Mouse (Mus musculus): ENCODE measurements around the gene Ptpre. TPM values are rescaled to one million over a fixed set of nuclear protein-coding genes. Genes with fewer than 3 reads are reported as not detected.
A peak's percentile ranks its signal among the peaks of the same experiment; 100 is the strongest.

Ptpre gene
- polyA plus RNA-seq, 1 experiment, result 0.72 TPM

DNA sequence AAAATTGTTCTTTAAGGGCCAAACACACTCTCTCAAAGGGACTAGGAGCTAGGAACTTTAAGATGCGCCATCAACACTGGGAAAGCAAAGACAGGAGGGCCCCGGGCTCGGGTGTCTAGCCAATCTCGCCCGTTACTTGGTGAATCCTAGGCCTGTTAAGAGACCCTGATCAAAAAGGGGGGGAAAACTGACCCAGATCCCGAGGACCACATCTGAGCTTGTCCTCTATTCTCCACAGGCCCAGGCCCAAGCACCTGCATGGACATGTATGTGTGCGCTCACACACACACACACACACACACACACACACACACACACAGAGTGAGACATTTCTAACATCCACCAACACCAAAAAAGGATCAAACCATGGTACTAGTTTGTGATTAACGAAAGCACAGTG is 176.0 kb downstream of the Ptpre start:
- Histone ChIP-seq H3K4me3 (ENCODE audit: low read depth, low read length) (no peak overlapping the region), H3K27ac (ENCODE audit: insufficient read depth, low read length) (no peak overlapping the region), H3K36me3 (ENCODE audit: control insufficient read depth, insufficient read depth, low read length, poor library complexity, severe bottlenecking) (peaks cover 26% of the 10 kb centered on the region), H3K4me1 (ENCODE audit: control insufficient read depth, insufficient read depth, low read length) (peaks cover 1% of the 10 kb centered on the region), H3K27me3 (ENCODE audit: control insufficient read depth, insufficient read depth, low read length, poor library complexity, severe bottlenecking) (no peaks in the 10 kb centered on the region), H3K9me3 (replicated peaks; ENCODE audit: control insufficient read depth, insufficient read depth, low read length, poor library complexity, severe bottlenecking) (no peaks in the 10 kb centered on the region), H3K9ac (ENCODE audit: low read depth, poor library complexity, severe bottlenecking) (no peak overlapping the region)
- TF ChIP-seq EP300 (IDR thresholded peaks at IDR 0.05; ENCODE audit: insufficient read depth, low read depth, low read length) (no peak), CTCF (IDR thresholded peaks at IDR 0.05; ENCODE audit: low read depth, low read length) (no peak), POLR2A (IDR thresholded peaks at IDR 0.05; ENCODE audit: insufficient read depth, low read length) (no peak)

- Histone ChIP-seq H3K4me1 (ENCODE audit: control insufficient read depth, insufficient read depth, low read length) (peaks cover 1% of the 10 kb centered on the region), H3K36me3 (ENCODE audit: control insufficient read depth, insufficient read depth, low read length, poor library complexity, severe bottlenecking) (peaks cover 12% of the 10 kb centered on the region), H3K9me3 (replicated peaks; ENCODE audit: control insufficient read depth, insufficient read depth, low read length, poor library complexity, severe bottlenecking) (no peaks in the 10 kb centered on the region), H3K27me3 (ENCODE audit: control insufficient read depth, insufficient read depth, low read length, poor library complexity, severe bottlenecking) (no peaks in the 10 kb centered on the region), H3K27ac (ENCODE audit: insufficient read depth, low read length) (no peak overlapping the region), H3K4me3 (ENCODE audit: low read depth, low read length) (peak overlapping the region; percentile 98), H3K9ac (ENCODE audit: low read depth, poor library complexity, severe bottlenecking) (peak overlapping the region; percentile 98)
- TF ChIP-seq CTCF (IDR thresholded peaks at IDR 0.05; ENCODE audit: low read depth, low read length), result no peak
Observed at GRCm38 (mm10) chr7:135715166-135715565, 177.9 kb downstream of the Ptpre start.

GRCm38 (mm10) chr7:135715642-135716444 is 178.6 kb downstream of the Ptpre start, which contains the start of gene Mki67:
Gene Mki67, minus strand, starts transcription at chr7:135716361.
- Histone ChIP-seq H3K27me3 (ENCODE audit: control insufficient read depth, insufficient read depth, low read length, poor library complexity, severe bottlenecking) (no peaks in the 10 kb centered on the region), H3K9me3 (replicated peaks; ENCODE audit: control insufficient read depth, insufficient read depth, low read length, poor library complexity, severe bottlenecking) (no peaks in the 10 kb centered on the region), H3K36me3 (ENCODE audit: control insufficient read depth, insufficient read depth, low read length, poor library complexity, severe bottlenecking) (peaks cover 6% of the 10 kb centered on the region), H3K4me3 (ENCODE audit: low read depth, low read length) (peak within 1 kb of the TSS; percentile 98), H3K4me1 (ENCODE audit: control insufficient read depth, insufficient read depth, low read length) (peaks cover 1% of the 10 kb centered on the region), H3K9ac (ENCODE audit: low read depth, poor library complexity, severe bottlenecking) (peak within 1 kb of the TSS; percentile 98), H3K27ac (ENCODE audit: insufficient read depth, low read length) (no peak within 1 kb of the TSS)
- TF ChIP-seq POLR2A (IDR thresholded peaks at IDR 0.05; ENCODE audit: insufficient read depth, low read length) (no peak), CTCF (IDR thresholded peaks at IDR 0.05; ENCODE audit: low read depth, low read length) (no peak), EP300 (IDR thresholded peaks at IDR 0.05; ENCODE audit: insufficient read depth, low read depth, low read length) (no peak)

DNA sequence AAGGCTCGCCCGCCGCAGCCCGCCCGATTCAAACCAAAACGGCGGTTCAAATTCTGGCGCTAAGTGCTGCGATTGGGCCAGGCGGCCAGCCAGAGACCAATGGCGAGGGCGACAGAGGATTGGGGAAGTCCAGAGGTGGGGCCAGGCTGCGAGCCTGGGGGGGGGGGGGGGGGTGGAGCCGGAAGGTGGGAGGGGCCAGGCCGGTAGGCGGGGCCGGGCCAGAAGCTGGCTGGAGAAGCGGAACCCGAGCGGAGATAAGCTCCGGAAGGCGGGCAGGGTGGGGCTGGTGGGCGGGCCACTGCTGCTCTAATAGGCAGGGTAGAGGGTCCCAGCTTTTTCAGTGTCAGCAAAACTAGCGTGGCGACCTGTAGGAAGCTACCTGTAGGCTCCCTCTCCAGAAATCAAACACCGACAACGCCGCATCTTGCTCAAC is 179.2 kb downstream of the Ptpre start:
- no peak overlapping the region for H3K27ac ChIP-seq (ENCODE audit: insufficient read depth, low read length)
- H3K27me3 ChIP-seq (ENCODE audit: control insufficient read depth, insufficient read depth, low read length, poor library complexity, severe bottlenecking), result no peaks in the 10 kb centered on the region
- H3K4me1 ChIP-seq (ENCODE audit: control insufficient read depth, insufficient read depth, low read length), result peaks cover 1% of the 10 kb centered on the region
- no peaks in the 10 kb centered on the region for H3K9me3 ChIP-seq (replicated peaks; ENCODE audit: control insufficient read depth, insufficient read depth, low read length, poor library complexity, severe bottlenecking)
- H3K4me3 ChIP-seq (ENCODE audit: low read depth, low read length), result peak overlapping the region; percentile 9; the same call in 1 of the 2 replicates
- peak; percentile 22 for TF ChIP-seq POLR2A (IDR thresholded peaks at IDR 0.05; ENCODE audit: insufficient read depth, low read length)
- TF ChIP-seq CTCF (IDR thresholded peaks at IDR 0.05; ENCODE audit: low read depth, low read length), result no peak
- peak overlapping the region; percentile 98 for H3K9ac ChIP-seq (ENCODE audit: low read depth, poor library complexity, severe bottlenecking)
- peaks cover 6% of the 10 kb centered on the region for H3K36me3 ChIP-seq (ENCODE audit: control insufficient read depth, insufficient read depth, low read length, poor library complexity, severe bottlenecking)

DNA sequence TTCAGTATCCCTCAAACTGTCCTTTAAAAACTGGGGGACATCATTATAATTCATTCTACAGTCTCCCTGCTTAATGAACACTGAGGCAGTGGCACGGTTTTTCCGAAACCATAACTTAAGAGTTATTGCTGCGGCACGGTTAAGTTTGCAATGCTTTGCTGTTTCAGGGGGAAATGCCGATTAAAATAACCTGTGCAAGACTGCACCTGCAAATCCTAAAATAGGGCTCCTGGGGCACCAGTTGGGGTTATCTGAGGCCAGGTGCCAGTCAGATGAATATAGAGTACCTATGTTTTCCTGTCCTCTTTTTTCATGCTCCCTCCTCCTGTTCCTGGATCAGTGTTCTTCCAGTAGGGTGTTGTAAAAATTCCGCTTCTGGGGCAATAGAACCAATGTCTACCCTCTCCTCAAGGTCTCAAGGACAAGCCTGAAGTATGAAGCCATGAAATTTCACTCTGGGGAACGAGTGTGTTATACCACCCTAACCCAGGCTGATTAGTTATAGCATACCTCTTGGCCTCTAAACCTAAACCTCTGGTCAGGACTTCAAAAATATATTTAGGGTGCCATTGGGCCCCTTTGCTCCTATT is 179.8 kb downstream of the Ptpre start:
- no peaks in the 10 kb centered on the region for H3K9me3 ChIP-seq (replicated peaks; ENCODE audit: control insufficient read depth, insufficient read depth, low read length, poor library complexity, severe bottlenecking)
- H3K4me3 ChIP-seq (ENCODE audit: low read depth, low read length), result no peak overlapping the region
- peaks cover 1% of the 10 kb centered on the region for H3K4me1 ChIP-seq (ENCODE audit: control insufficient read depth, insufficient read depth, low read length)
- peaks cover 6% of the 10 kb centered on the region for H3K36me3 ChIP-seq (ENCODE audit: control insufficient read depth, insufficient read depth, low read length, poor library complexity, severe bottlenecking)
- peak overlapping the region; percentile 49 for H3K9ac ChIP-seq (ENCODE audit: low read depth, poor library complexity, severe bottlenecking)
- no peaks in the 10 kb centered on the region for H3K27me3 ChIP-seq (ENCODE audit: control insufficient read depth, insufficient read depth, low read length, poor library complexity, severe bottlenecking)
- H3K27ac ChIP-seq (ENCODE audit: insufficient read depth, low read length), result no peak overlapping the region
- no peak for TF ChIP-seq EP300 (IDR thresholded peaks at IDR 0.05; ENCODE audit: insufficient read depth, low read depth, low read length)
- no peak for TF ChIP-seq POLR2A (IDR thresholded peaks at IDR 0.05; ENCODE audit: insufficient read depth, low read length)
- TF ChIP-seq CTCF (IDR thresholded peaks at IDR 0.05; ENCODE audit: low read depth, low read length), result no peak

GRCm38 (mm10) chr7:135721436-135721992 is 184.2 kb downstream of the Ptpre start:
- H3K36me3 ChIP-seq (ENCODE audit: control insufficient read depth, insufficient read depth, low read length, poor library complexity, severe bottlenecking), result no peaks in the 10 kb centered on the region
- H3K27ac ChIP-seq (ENCODE audit: insufficient read depth, low read length), result no peak overlapping the region
- no peak overlapping the region for H3K4me3 ChIP-seq (ENCODE audit: low read depth, low read length)
- TF ChIP-seq CTCF (IDR thresholded peaks at IDR 0.05; ENCODE audit: low read depth, low read length) (no peak), POLR2A (IDR thresholded peaks at IDR 0.05; ENCODE audit: insufficient read depth, low read length) (no peak), EP300 (IDR thresholded peaks at IDR 0.05; ENCODE audit: insufficient read depth, low read depth, low read length) (no peak)
- H3K4me1 ChIP-seq (ENCODE audit: control insufficient read depth, insufficient read depth, low read length), result no peaks in the 10 kb centered on the region
- H3K9ac ChIP-seq (ENCODE audit: low read depth, poor library complexity, severe bottlenecking), result no peak overlapping the region
- no peaks in the 10 kb centered on the region for H3K27me3 ChIP-seq (ENCODE audit: control insufficient read depth, insufficient read depth, low read length, poor library complexity, severe bottlenecking)
- H3K9me3 ChIP-seq (replicated peaks; ENCODE audit: control insufficient read depth, insufficient read depth, low read length, poor library complexity, severe bottlenecking), result no peaks in the 10 kb centered on the region

All from ES-Bruce4 (cell line).